Mouse (Mus musculus): Measurements from ENCODE around the gene Stx1a.

DNA sequence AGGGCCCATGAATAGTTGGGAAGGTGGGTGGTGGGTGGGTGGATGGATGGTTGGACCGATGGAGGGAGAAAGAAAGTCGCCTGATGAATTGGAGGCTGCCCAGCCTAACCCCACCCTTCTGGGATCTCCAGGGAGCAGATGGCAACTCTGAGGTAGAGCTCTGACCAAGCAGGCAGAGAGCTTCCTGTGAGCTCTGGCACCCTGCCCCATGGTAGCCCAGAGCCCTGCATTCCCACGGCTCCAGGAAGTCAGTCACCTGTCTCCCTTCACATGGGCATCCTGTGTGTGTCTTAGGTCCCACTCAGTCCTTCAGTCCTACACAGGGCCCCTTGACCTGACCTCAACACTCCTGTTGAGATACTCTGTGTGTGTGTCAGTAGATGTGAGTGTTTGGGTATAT, 14.7 kb downstream of the Stx1a start:
- TF ChIP-seq CTCF (IDR thresholded peaks at IDR 0.05) = no peak
- TF ChIP-seq EP300 (IDR thresholded peaks at IDR 0.05) = no peak
